Mouse (Mus musculus) embryonic facial prominence, embryonic 15.5 days (tissue): ENCODE measurements around the gene Peli2. TPM values are rescaled to one million over a fixed set of nuclear protein-coding genes. Genes with fewer than 3 reads are reported as not detected.

Source experiments
- ATAC-seq: fragments of 200-750 bp; cut with Nextera tagmentation; 2 replicates; pipeline ENCODE4 v1.8.0; 2017; ENCODE audit warnings: low read depth, moderate TSS enrichment; ENCODE audit not compliant: insufficient number of reproducible peaks, low FRiP score, low TSS enrichment
- H3K27ac ChIP-seq: fragments of 300-500 bp; sonication (generic); replicated peaks from 2 replicates; pipeline ENCODE4 v1.5.1; 2015; ENCODE audit warnings: mild to moderate bottlenecking, inconsistent platforms
- H3K27me3 ChIP-seq: fragments of 300-500 bp; sonication (generic); 2 replicates; pipeline ENCODE4 v1.6.1; 2015; ENCODE audit warnings: inconsistent platforms
- H3K36me3 ChIP-seq: fragments of 300-500 bp; sonication (generic); 2 replicates; pipeline ENCODE4 v1.6.1; 2015; ENCODE audit warnings: mild to moderate bottlenecking, inconsistent platforms
- H3K4me1 ChIP-seq: fragments of 300-500 bp; sonication (generic); 2 replicates; pipeline ENCODE4 v1.6.1; 2015; ENCODE audit warnings: inconsistent platforms
- H3K4me2 ChIP-seq: fragments of 300-500 bp; sonication (generic); replicated peaks from 2 replicates; pipeline ENCODE4 v1.6.1; 2015; ENCODE audit warnings: mild to moderate bottlenecking, inconsistent platforms
- H3K4me3 ChIP-seq: fragments of 300-500 bp; sonication (generic); replicated peaks from 2 replicates; pipeline ENCODE4 v1.5.1; 2015; ENCODE audit warnings: mild to moderate bottlenecking, inconsistent platforms
- H3K9ac ChIP-seq: fragments of 300-500 bp; sonication (generic); 2 replicates; pipeline ENCODE4 v1.6.1; 2015; ENCODE audit warnings: inconsistent platforms
- H3K9me3 ChIP-seq: fragments of 300-500 bp; sonication (generic); replicated peaks from 2 replicates; pipeline ENCODE4 v1.6.1; 2016; ENCODE audit warnings: inconsistent platforms
- WGBS: fragments of 180-500 bp; shearing (Covaris S2); methylation state at CpG from one replicate; pipeline ENCODE4 v1.1.7; 2015; 5-methylcytosine and 5-hydroxymethylcytosine counted together
- polyA plus RNA-seq: library from polyadenylated mRNA; unstranded; fragments of >200 nt; fragmentation: Nextera tagmentation; extraction: Ambion mirVana; gene quantifications from 2 replicates; pipeline ENCODE4 v1.2.1, GENCODE M21; 2015

The Peli2 gene
- polyA plus RNA-seq, 1 experiment from 2014 or later, result 7.1 TPM

- H3K36me3 ChIP-seq, result no peaks in the 10 kb centered on the region
- no peak overlapping the region for H3K4me2 ChIP-seq
- no peak for ATAC-seq
- no peak overlapping the region for H3K4me3 ChIP-seq
- H3K27me3 ChIP-seq, result 0 out of 2 replicates have a peak, but pooled peaks cover 2% of the 10 kb centered on the region
- no peak overlapping the region for H3K27ac ChIP-seq
- H3K4me1 ChIP-seq, result peaks cover 18% of the 10 kb centered on the region; the same call in 1 of the 2 replicates
- no peak overlapping the region for H3K9ac ChIP-seq
- H3K9me3 ChIP-seq, result no peaks in the 10 kb centered on the region
- WGBS, result 45% methylated on average over 11 of the region's 11 CpGs
Observed at GRCm38 (mm10) chr14:48205635-48206034, 85.0 kb downstream of the Peli2 start.

GRCm38 (mm10) chr14:48207119-48207518, 86.5 kb downstream of the Peli2 start:
- Histone ChIP-seq H3K9me3 (no peaks in the 10 kb centered on the region), H3K27ac (0 out of 2 replicates have a peak overlapping the region, but pooled peaks have one; percentile 3), H3K36me3 (no peaks in the 10 kb centered on the region), H3K4me3 (no peak overlapping the region), H3K4me2 (peak overlapping the region; percentile 23), H3K9ac (no peak overlapping the region), H3K27me3 (no peaks in the 10 kb centered on the region), H3K4me1 (peaks cover 18% of the 10 kb centered on the region; the same call in 1 of the 2 replicates)
- no peak for ATAC-seq
- WGBS, result 16% methylated on average over 15 of the region's 15 CpGs

GRCm38 (mm10) chr14:48207746-48208640, 87.4 kb downstream of the Peli2 start:
- Histone ChIP-seq H3K27ac (0 out of 2 replicates have a peak overlapping the region, but pooled peaks have one; percentile 3), H3K9ac (no peak overlapping the region), H3K27me3 (no peaks in the 10 kb centered on the region), H3K9me3 (no peaks in the 10 kb centered on the region), H3K4me1 (peaks cover 15% of the 10 kb centered on the region; the same call in 1 of the 2 replicates), H3K36me3 (no peaks in the 10 kb centered on the region), H3K4me3 (no peak overlapping the region), H3K4me2 (peak overlapping the region; percentile 23; the same call in 1 of the 2 replicates)
- no peak for ATAC-seq
- WGBS, result 63% methylated on average over 12 of the region's 12 CpGs

GRCm38 (mm10) chr14:48209436-48209835, 88.8 kb downstream of the Peli2 start:
- Histone ChIP-seq H3K9ac (no peak overlapping the region), H3K4me3 (no peak overlapping the region), H3K27ac (no peak overlapping the region), H3K27me3 (no peaks in the 10 kb centered on the region), H3K9me3 (no peaks in the 10 kb centered on the region), H3K36me3 (no peaks in the 10 kb centered on the region), H3K4me1 (peaks cover 15% of the 10 kb centered on the region; the same call in 1 of the 2 replicates), H3K4me2 (no peak overlapping the region)
- ATAC-seq, result no peak
- 80% methylated on average over 5 of the region's 5 CpGs for WGBS

- Histone ChIP-seq H3K9me3 (no peaks in the 10 kb centered on the region), H3K4me1 (peaks cover 15% of the 10 kb centered on the region; the same call in 1 of the 2 replicates), H3K9ac (no peak overlapping the region), H3K4me2 (no peak overlapping the region), H3K27ac (no peak overlapping the region), H3K27me3 (no peaks in the 10 kb centered on the region), H3K36me3 (no peaks in the 10 kb centered on the region), H3K4me3 (no peak overlapping the region)
- WGBS, result 85% methylated on average over 8 of the region's 9 CpGs
- ATAC-seq, result no peak
Observed at GRCm38 (mm10) chr14:48210089-48210488, 89.5 kb downstream of the Peli2 start.

GRCm38 (mm10) chr14:48211526-48211925, 90.9 kb downstream of the Peli2 start:
- Histone ChIP-seq H3K9me3 (no peaks in the 10 kb centered on the region), H3K9ac (no peak overlapping the region), H3K4me1 (peaks cover 8% of the 10 kb centered on the region; the same call in 1 of the 2 replicates), H3K27ac (no peak overlapping the region), H3K4me3 (no peak overlapping the region), H3K27me3 (no peaks in the 10 kb centered on the region), H3K36me3 (no peaks in the 10 kb centered on the region), H3K4me2 (no peak overlapping the region)
- ATAC-seq, result no peak
- WGBS, result 79% methylated on average over 8 of the region's 8 CpGs

GRCm38 (mm10) chr14:48212839-48213238, 92.2 kb downstream of the Peli2 start:
- no peaks in the 10 kb centered on the region for H3K4me1 ChIP-seq
- H3K4me2 ChIP-seq, result no peak overlapping the region
- H3K4me3 ChIP-seq, result no peak overlapping the region
- H3K27me3 ChIP-seq, result no peaks in the 10 kb centered on the region
- ATAC-seq, result no peak
- no peak overlapping the region for H3K27ac ChIP-seq
- H3K36me3 ChIP-seq, result no peaks in the 10 kb centered on the region
- H3K9ac ChIP-seq, result no peak overlapping the region
- 90% methylated on average over 11 of the region's 11 CpGs for WGBS
- H3K9me3 ChIP-seq, result no peaks in the 10 kb centered on the region

GRCm38 (mm10) chr14:48213593-48213992, 93.0 kb downstream of the Peli2 start:
- H3K36me3 ChIP-seq, result no peaks in the 10 kb centered on the region
- no peak overlapping the region for H3K27ac ChIP-seq
- H3K4me2 ChIP-seq, result no peak overlapping the region
- H3K9me3 ChIP-seq, result no peaks in the 10 kb centered on the region
- ATAC-seq, result no peak
- H3K4me1 ChIP-seq, result no peaks in the 10 kb centered on the region
- WGBS, result 87% methylated on average over 15 of the region's 15 CpGs
- no peak overlapping the region for H3K4me3 ChIP-seq
- H3K27me3 ChIP-seq, result no peaks in the 10 kb centered on the region
- no peak overlapping the region for H3K9ac ChIP-seq

GRCm38 (mm10) chr14:48222051-48222450, 101.4 kb downstream of the Peli2 start:
- no peak for ATAC-seq
- Histone ChIP-seq H3K4me3 (no peak overlapping the region), H3K4me2 (no peak overlapping the region), H3K27me3 (no peaks in the 10 kb centered on the region), H3K27ac (no peak overlapping the region), H3K36me3 (no peaks in the 10 kb centered on the region), H3K4me1 (peaks cover 8% of the 10 kb centered on the region; the same call in 1 of the 2 replicates), H3K9me3 (no peaks in the 10 kb centered on the region), H3K9ac (no peak overlapping the region)
- 84% methylated on average over 9 of the region's 9 CpGs for WGBS

- Histone ChIP-seq H3K9ac (no peak overlapping the region), H3K4me2 (no peak overlapping the region), H3K9me3 (no peaks in the 10 kb centered on the region), H3K36me3 (no peaks in the 10 kb centered on the region), H3K4me1 (peaks cover 8% of the 10 kb centered on the region; the same call in 1 of the 2 replicates), H3K4me3 (no peak overlapping the region), H3K27ac (no peak overlapping the region), H3K27me3 (no peaks in the 10 kb centered on the region)
- 88% methylated on average over 9 of the region's 9 CpGs for WGBS
- no peak for ATAC-seq
Observed at GRCm38 (mm10) chr14:48222684-48223083, 102.1 kb downstream of the Peli2 start.

- H3K4me1 ChIP-seq, result peaks cover 8% of the 10 kb centered on the region; the same call in 1 of the 2 replicates
- 63% methylated on average over 1 of the region's 1 CpGs for WGBS
- ATAC-seq, result no peak
- H3K27me3 ChIP-seq, result no peaks in the 10 kb centered on the region
- no peak overlapping the region for H3K9ac ChIP-seq
- H3K36me3 ChIP-seq, result no peaks in the 10 kb centered on the region
- H3K4me2 ChIP-seq, result no peak overlapping the region
- no peaks in the 10 kb centered on the region for H3K9me3 ChIP-seq
- H3K4me3 ChIP-seq, result no peak overlapping the region
- no peak overlapping the region for H3K27ac ChIP-seq
Observed at GRCm38 (mm10) chr14:48224203-48224602, 103.6 kb downstream of the Peli2 start.
